Mouse (Mus musculus): ENCODE data around the gene Tmem233. TPM values are rescaled to one million over a fixed set of nuclear protein-coding genes. Genes with fewer than 3 reads are reported as not detected.

Gene Tmem233
- total and polyA plus RNA-seq, 2 experiments from 2014 or later, result not detected

GRCm38 (mm10) chr5:116042241-116042640 lies 40.8 kb downstream of the Tmem233 start:
- no peak overlapping the region for H3K27ac ChIP-seq (ENCODE audit: low read depth)
- H3K27me3 ChIP-seq (ENCODE audit: control insufficient read depth, insufficient read depth, low read length), result no peaks in the 10 kb centered on the region
- WGBS, result 56% methylated on average over 7 of the region's 7 CpGs
- H3K9me3 ChIP-seq (replicated peaks; ENCODE audit: control insufficient read depth, low read length), result 0 out of 2 replicates have a peak, but pooled peaks cover 3% of the 10 kb centered on the region
- no peak overlapping the region for H3K4me3 ChIP-seq (ENCODE audit: low read depth, low read length)
- TF ChIP-seq EP300 (IDR thresholded peaks at IDR 0.05; ENCODE audit: low read depth), result no peak
- no peak for TF ChIP-seq CTCF (IDR thresholded peaks at IDR 0.05; ENCODE audit: low read depth)
- H3K4me2 ChIP-seq (ENCODE audit: low read depth, low read length), result no peak overlapping the region
- H3K4me1 ChIP-seq (ENCODE audit: control insufficient read depth, insufficient read depth), result no peaks in the 10 kb centered on the region
- DNase-seq (ENCODE audit: low spot score) (no peak), ATAC-seq (ENCODE audit: insufficient read depth, low read depth) (no peak)
- no peaks in the 10 kb centered on the region for H3K36me3 ChIP-seq (replicated peaks; ENCODE audit: control insufficient read depth, insufficient read depth, low read length)
- H3K9ac ChIP-seq (replicated peaks; ENCODE audit: low read depth, low read length), result no peak overlapping the region

DNA sequence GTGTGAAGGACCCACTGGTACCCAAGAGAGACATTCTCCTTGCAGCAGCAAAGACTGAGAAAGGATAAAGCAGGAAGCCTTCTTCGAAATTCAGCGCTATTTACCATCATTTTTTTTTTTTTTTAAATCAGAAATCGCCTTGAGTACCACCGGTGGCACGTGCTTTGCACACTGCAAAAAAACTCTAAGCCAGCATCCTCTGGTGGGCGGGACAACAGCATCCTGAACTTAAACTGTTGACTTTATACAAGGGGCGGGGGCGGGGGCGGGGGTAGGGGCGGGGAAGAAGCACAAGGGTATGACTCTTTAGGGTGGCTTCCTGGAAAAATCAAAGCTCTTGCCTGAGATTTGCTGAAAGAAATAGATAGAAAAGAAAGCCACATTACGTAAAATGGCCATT lies 43.3 kb downstream of the Tmem233 start:
- Histone ChIP-seq H3K9ac (replicated peaks; ENCODE audit: low read depth, low read length) (no peak overlapping the region), H3K36me3 (replicated peaks; ENCODE audit: control insufficient read depth, insufficient read depth, low read length) (no peaks in the 10 kb centered on the region), H3K4me2 (ENCODE audit: low read depth, low read length) (peak overlapping the region; percentile 41), H3K27me3 (ENCODE audit: control insufficient read depth, insufficient read depth, low read length) (no peaks in the 10 kb centered on the region), H3K4me3 (ENCODE audit: low read depth, low read length) (no peak overlapping the region), H3K27ac (ENCODE audit: low read depth) (no peak overlapping the region), H3K4me1 (ENCODE audit: control insufficient read depth, insufficient read depth) (no peaks in the 10 kb centered on the region), H3K9me3 (replicated peaks; ENCODE audit: control insufficient read depth, low read length) (0 out of 2 replicates have a peak, but pooled peaks cover 3% of the 10 kb centered on the region)
- ATAC-seq (ENCODE audit: insufficient read depth, low read depth), result no peak
- no peak for TF ChIP-seq EP300 (IDR thresholded peaks at IDR 0.05; ENCODE audit: low read depth)
- no peak for TF ChIP-seq CTCF (IDR thresholded peaks at IDR 0.05; ENCODE audit: low read depth)
- no peak for DNase-seq (ENCODE audit: low spot score)
- WGBS, result 25% methylated on average over 11 of the region's 11 CpGs

- ATAC-seq (ENCODE audit: insufficient read depth, low read depth) (no peak), DNase-seq (ENCODE audit: low spot score) (no peak)
- 50% methylated on average over 11 of the region's 12 CpGs for WGBS
- Histone ChIP-seq H3K4me2 (ENCODE audit: low read depth, low read length) (no peak overlapping the region), H3K36me3 (replicated peaks; ENCODE audit: control insufficient read depth, insufficient read depth, low read length) (no peaks in the 10 kb centered on the region), H3K9ac (replicated peaks; ENCODE audit: low read depth, low read length) (no peak overlapping the region), H3K27me3 (ENCODE audit: control insufficient read depth, insufficient read depth, low read length) (no peaks in the 10 kb centered on the region), H3K27ac (ENCODE audit: low read depth) (no peak overlapping the region), H3K9me3 (replicated peaks; ENCODE audit: control insufficient read depth, low read length) (0 out of 2 replicates have a peak, but pooled peaks cover 3% of the 10 kb centered on the region), H3K4me3 (ENCODE audit: low read depth, low read length) (no peak overlapping the region), H3K4me1 (ENCODE audit: control insufficient read depth, insufficient read depth) (no peaks in the 10 kb centered on the region)
- no peak for TF ChIP-seq EP300 (IDR thresholded peaks at IDR 0.05; ENCODE audit: low read depth)
- no peak for TF ChIP-seq CTCF (IDR thresholded peaks at IDR 0.05; ENCODE audit: low read depth)
These were observed 45.3 kb downstream of the Tmem233 start for GRCm38 (mm10) chr5:116037731-116038130.

DNA sequence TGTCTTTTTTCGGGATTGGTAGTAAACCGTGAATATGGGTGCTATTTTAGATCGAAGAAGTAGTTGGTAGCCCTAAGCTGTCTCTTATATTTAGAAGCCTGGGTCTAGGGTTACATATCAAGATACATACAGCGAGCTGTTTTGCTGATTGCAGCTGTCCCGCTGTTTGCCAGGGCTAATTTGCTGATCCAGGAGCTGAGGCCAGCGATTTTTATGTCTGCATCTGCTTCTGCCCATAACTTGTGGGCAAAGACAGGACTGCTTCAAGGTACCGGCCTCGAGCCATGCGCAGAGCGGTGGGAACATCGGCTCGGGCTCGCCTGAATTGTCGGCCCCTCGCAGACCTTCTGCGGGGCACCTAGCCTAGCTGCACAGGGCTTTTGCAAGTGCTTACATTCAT lies 46.6 kb downstream of the Tmem233 start:
- H3K4me2 ChIP-seq (ENCODE audit: low read depth, low read length), result no peak overlapping the region
- no peak overlapping the region for H3K9ac ChIP-seq (replicated peaks; ENCODE audit: low read depth, low read length)
- no peaks in the 10 kb centered on the region for H3K27me3 ChIP-seq (ENCODE audit: control insufficient read depth, insufficient read depth, low read length)
- no peaks in the 10 kb centered on the region for H3K36me3 ChIP-seq (replicated peaks; ENCODE audit: control insufficient read depth, insufficient read depth, low read length)
- TF ChIP-seq CTCF (IDR thresholded peaks at IDR 0.05; ENCODE audit: low read depth) (no peak), EP300 (IDR thresholded peaks at IDR 0.05; ENCODE audit: low read depth) (no peak)
- H3K27ac ChIP-seq (ENCODE audit: low read depth), result no peak overlapping the region
- H3K4me1 ChIP-seq (ENCODE audit: control insufficient read depth, insufficient read depth), result no peaks in the 10 kb centered on the region
- no peak overlapping the region for H3K4me3 ChIP-seq (ENCODE audit: low read depth, low read length)
- whole genome bisulfite sequencing, result 60% methylated on average over 16 of the region's 16 CpGs
- H3K9me3 ChIP-seq (replicated peaks; ENCODE audit: control insufficient read depth, low read length), result 0 out of 2 replicates have a peak, but pooled peaks cover 3% of the 10 kb centered on the region
- no peak for DNase-seq (ENCODE audit: low spot score)
- no peak for ATAC-seq (ENCODE audit: insufficient read depth, low read depth)

- H3K4me2 ChIP-seq (ENCODE audit: low read depth, low read length), result no peak overlapping the region
- WGBS, result 3% methylated on average over 14 of the region's 14 CpGs
- H3K27me3 ChIP-seq (ENCODE audit: control insufficient read depth, insufficient read depth, low read length), result peaks cover 11% of the 10 kb centered on the region; the same call in 1 of the 2 replicates
- no peaks in the 10 kb centered on the region for H3K36me3 ChIP-seq (replicated peaks; ENCODE audit: control insufficient read depth, insufficient read depth, low read length)
- peak; percentile 34 for DNase-seq (ENCODE audit: low spot score)
- TF ChIP-seq EP300 (IDR thresholded peaks at IDR 0.05; ENCODE audit: low read depth) (no peak), CTCF (IDR thresholded peaks at IDR 0.05; ENCODE audit: low read depth) (peak; percentile 75)
- no peak overlapping the region for H3K27ac ChIP-seq (ENCODE audit: low read depth)
- H3K9me3 ChIP-seq (replicated peaks; ENCODE audit: control insufficient read depth, low read length), result no peaks in the 10 kb centered on the region
- no peak for ATAC-seq (ENCODE audit: insufficient read depth, low read depth)
- H3K4me3 ChIP-seq (ENCODE audit: low read depth, low read length), result no peak overlapping the region
- no peaks in the 10 kb centered on the region for H3K4me1 ChIP-seq (ENCODE audit: control insufficient read depth, insufficient read depth)
- no peak overlapping the region for H3K9ac ChIP-seq (replicated peaks; ENCODE audit: low read depth, low read length)
These were observed 51.9 kb downstream of the Tmem233 start for GRCm38 (mm10) chr5:116031190-116031577.

DNA sequence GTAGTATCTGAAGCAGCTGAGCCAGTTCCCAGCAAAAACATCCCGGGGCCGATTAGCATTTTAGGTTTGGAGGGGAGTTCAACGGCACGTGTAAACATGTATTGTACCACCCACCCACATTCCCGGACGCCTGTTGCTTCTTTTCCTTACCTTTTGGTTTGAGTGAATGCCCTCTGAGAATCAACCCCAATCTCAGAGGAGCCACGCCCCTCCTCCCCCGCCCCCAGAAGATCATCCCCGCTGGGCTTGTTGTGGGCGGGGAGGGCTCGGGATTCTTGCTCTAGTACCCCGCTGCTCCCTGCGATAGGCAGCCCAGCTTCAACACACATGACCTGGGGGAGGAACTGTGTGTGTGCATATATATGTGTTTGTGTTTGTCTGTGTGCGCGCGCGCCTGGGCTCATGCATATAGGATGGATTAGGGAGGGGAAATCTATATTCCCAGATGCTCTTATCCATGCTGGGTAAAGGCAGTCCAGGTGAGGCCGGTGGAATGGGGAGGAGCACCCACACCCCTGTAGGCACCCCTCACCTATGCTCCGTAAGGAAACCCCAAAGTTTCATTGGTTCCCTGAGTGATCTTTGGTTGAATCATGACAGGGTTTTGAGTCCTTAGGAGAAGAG lies 52.4 kb downstream of the Tmem233 start:
- ATAC-seq (ENCODE audit: insufficient read depth, low read depth), result 0 out of 2 replicates have a peak, but pooled peaks have one; percentile 22
- no peak overlapping the region for H3K4me3 ChIP-seq (ENCODE audit: low read depth, low read length)
- H3K9ac ChIP-seq (replicated peaks; ENCODE audit: low read depth, low read length), result no peak overlapping the region
- no peaks in the 10 kb centered on the region for H3K4me1 ChIP-seq (ENCODE audit: control insufficient read depth, insufficient read depth)
- no peak for DNase-seq (ENCODE audit: low spot score)
- 9% methylated on average over 19 of the region's 19 CpGs for WGBS
- H3K9me3 ChIP-seq (replicated peaks; ENCODE audit: control insufficient read depth, low read length), result no peaks in the 10 kb centered on the region
- H3K36me3 ChIP-seq (replicated peaks; ENCODE audit: control insufficient read depth, insufficient read depth, low read length), result no peaks in the 10 kb centered on the region
- no peak overlapping the region for H3K4me2 ChIP-seq (ENCODE audit: low read depth, low read length)
- H3K27me3 ChIP-seq (ENCODE audit: control insufficient read depth, insufficient read depth, low read length), result peaks cover 11% of the 10 kb centered on the region; the same call in 1 of the 2 replicates
- H3K27ac ChIP-seq (ENCODE audit: low read depth), result no peak overlapping the region
- TF ChIP-seq EP300 (IDR thresholded peaks at IDR 0.05; ENCODE audit: low read depth) (no peak), CTCF (IDR thresholded peaks at IDR 0.05; ENCODE audit: low read depth) (no peak)

All from heart, postnatal 0 days (tissue).